Mouse (Mus musculus): ENCODE results near the gene Larp6. TPM values are rescaled to one million over a fixed set of nuclear protein-coding genes. Genes with fewer than 3 reads are reported as not detected.
A peak's percentile ranks its signal among the peaks of the same experiment; 100 is the strongest.

The Larp6 gene
- polyA plus RNA-seq (2012; ENCODE audit: insufficient read depth, insufficient read length, missing spikeins): not detected in 2 replicates

DNA sequence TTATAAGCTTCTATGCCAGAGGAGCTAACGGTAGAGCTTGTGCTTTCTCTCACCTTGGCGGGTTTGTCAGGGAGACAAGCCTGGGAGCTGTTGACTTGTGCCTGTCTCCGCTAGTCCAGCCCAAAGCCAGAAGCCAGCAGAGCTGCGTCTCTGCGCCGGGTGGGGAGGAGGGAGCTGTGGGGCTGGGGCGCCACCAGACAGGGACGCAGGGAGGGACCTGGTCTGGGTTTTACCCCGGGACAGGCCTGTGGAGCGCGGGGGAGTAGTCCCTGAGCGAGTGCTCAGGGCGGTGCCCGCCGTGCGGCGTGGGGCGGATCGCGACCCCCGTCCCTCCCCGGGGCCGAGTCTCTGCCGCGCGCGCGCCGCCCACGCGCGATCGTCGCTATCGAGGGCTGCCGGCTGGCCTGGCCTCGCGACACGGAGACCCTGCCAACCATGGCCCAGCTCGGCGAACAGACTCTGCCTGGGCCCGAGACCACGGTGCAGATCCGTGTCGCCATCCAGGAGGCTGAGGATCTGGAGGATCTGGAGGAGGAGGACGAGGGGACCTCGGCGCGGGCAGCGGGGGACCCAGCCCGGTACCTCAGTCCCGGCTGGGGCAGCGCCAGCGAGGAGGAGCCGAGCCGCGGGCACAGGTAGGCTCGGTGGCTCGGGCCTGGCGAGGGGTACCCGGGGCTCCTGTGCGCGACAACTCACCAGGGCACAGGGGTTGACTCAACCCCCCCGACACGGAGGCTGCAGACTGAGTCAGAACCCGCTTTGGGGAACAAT is at the start of gene Larp6:
Larp6 (plus strand) TSS at position 219 of the 771 bp plus-strand sequence.
- H3K4me3 ChIP-seq (ENCODE audit: insufficient read depth, low read length): peak within 1 kb of the TSS; percentile 41
- no peak within 1 kb of the TSS for H3K27ac ChIP-seq (ENCODE audit: insufficient read depth, low read depth, low read length)
- H3K4me1 ChIP-seq (ENCODE audit: control insufficient read depth, insufficient read depth, low read length): no peaks in the 10 kb centered on the region
- TF ChIP-seq CTCF (IDR thresholded peaks at IDR 0.05; ENCODE audit: low read depth, low read length): no peak
- no peak for TF ChIP-seq POLR2A (IDR thresholded peaks at IDR 0.05; ENCODE audit: borderline replicate concordance, low read depth, low read length)

DNA sequence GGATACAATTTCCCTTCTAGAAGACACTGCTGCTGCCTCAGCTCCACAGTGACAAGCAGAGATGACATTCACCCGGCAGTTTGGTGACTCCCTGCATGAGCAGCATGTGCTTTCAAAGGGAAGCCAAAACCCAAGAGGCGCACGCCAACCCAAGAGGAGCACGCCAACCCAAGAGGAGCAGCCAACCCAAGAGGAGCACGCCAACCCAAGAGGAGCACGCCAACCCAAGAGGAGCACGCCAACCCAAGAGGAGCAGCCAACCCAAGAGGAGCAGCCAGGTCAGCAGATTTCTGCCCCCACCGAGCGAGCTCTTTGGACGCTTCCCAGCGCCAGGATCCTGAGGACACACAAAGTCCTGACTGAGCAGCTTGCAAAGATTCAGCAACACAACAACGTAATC is 48.4 kb upstream of the Larp6 start:
- 0 out of 2 replicates have a peak, but pooled peaks cover 2% of the 10 kb centered on the region for H3K4me1 ChIP-seq (ENCODE audit: control insufficient read depth, insufficient read depth, low read length)
- H3K4me3 ChIP-seq (ENCODE audit: insufficient read depth, low read length): no peak overlapping the region
- no peak overlapping the region for H3K27ac ChIP-seq (ENCODE audit: insufficient read depth, low read depth, low read length)
- no peak for TF ChIP-seq CTCF (IDR thresholded peaks at IDR 0.05; ENCODE audit: low read depth, low read length)
- TF ChIP-seq POLR2A (IDR thresholded peaks at IDR 0.05; ENCODE audit: borderline replicate concordance, low read depth, low read length): no peak

DNA sequence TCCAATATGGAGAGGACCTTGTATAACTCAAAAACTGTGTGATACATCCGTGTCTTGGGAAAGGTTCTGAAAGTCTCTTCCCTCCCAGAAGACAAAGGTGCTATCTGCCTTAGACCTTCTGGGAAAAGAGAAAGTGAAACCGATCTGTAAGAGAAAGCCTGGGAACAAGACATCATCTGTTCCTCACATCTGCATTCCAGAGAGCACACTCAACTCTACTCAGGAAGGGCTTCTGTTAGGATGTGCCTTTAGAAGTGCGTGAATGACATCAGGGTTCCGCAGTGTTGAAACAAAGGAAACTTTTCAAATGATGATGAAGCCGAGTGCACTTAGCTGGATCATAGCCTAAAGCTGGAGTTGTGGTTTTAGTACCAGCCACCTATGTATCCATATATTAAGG is 47.9 kb upstream of the Larp6 start:
- no peak overlapping the region for H3K27ac ChIP-seq (ENCODE audit: insufficient read depth, low read depth, low read length)
- TF ChIP-seq POLR2A (IDR thresholded peaks at IDR 0.05; ENCODE audit: borderline replicate concordance, low read depth, low read length): no peak
- no peak for TF ChIP-seq CTCF (IDR thresholded peaks at IDR 0.05; ENCODE audit: low read depth, low read length)
- H3K4me3 ChIP-seq (ENCODE audit: insufficient read depth, low read length): no peak overlapping the region
- H3K4me1 ChIP-seq (ENCODE audit: control insufficient read depth, insufficient read depth, low read length): 0 out of 2 replicates have a peak, but pooled peaks cover 2% of the 10 kb centered on the region

DNA sequence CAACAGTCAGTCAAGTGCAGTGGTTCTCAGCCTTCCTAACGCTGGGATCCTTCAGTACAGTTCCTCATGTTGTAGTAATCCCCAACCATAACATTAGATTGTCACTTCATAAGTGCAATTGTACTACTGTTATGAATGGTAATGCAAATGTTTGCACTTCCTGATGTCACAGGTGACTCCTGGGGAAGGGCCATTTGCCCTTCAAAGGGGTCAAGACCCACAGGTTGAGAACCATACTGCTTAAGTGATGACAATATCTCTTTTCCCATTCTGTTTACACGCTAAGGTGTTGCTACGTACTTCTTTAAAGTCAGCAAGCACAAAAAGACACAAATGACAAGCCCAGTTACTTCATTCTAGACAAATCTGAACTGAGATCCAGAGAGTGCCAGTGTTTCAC is 47.3 kb upstream of the Larp6 start:
- Histone ChIP-seq H3K27ac (ENCODE audit: insufficient read depth, low read depth, low read length) (no peak overlapping the region), H3K4me3 (ENCODE audit: insufficient read depth, low read length) (no peak overlapping the region), H3K4me1 (ENCODE audit: control insufficient read depth, insufficient read depth, low read length) (0 out of 2 replicates have a peak, but pooled peaks cover 2% of the 10 kb centered on the region)
- TF ChIP-seq CTCF (IDR thresholded peaks at IDR 0.05; ENCODE audit: low read depth, low read length): no peak
- TF ChIP-seq POLR2A (IDR thresholded peaks at IDR 0.05; ENCODE audit: borderline replicate concordance, low read depth, low read length): no peak

DNA sequence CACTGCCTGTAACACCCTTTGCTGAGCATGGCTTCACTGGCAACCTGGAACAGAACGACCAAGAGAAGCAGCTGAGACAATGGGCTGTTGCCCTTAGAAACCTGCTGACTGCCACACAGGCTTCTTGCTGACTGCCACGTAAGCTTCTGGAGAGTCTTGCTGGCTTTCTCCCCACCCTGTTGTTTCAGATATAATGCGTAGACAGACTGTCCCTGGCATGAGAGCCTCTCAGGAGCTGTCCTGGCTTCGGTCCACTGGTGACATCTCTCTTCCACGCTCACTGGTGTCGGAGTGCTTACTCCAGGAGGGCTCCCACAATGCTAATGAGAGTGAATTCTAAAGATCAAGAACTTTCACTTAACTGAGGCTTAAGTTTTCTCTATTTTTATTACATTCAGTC is 43.9 kb upstream of the Larp6 start:
- H3K4me1 ChIP-seq (ENCODE audit: control insufficient read depth, insufficient read depth, low read length): 0 out of 2 replicates have a peak, but pooled peaks cover 2% of the 10 kb centered on the region

DNA sequence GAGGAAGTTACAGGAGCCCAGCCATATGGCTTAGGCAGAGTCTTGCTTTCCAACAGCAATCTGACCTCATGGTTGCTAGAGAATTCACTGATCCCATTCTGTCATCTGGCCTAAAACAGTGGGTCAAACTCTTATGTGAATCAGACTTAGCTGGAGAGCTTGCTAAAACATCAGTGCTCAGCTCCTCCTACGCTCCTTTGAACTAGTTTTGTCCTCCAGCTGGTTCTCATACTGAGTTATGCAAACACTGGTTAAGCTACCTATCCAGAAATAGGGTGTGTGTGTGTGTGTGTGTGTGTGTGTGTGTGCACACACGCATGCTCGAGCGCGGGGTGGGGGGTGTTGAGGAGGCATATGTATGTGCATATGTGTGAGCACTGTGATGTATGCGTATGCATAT is 40.2 kb upstream of the Larp6 start:
- Histone ChIP-seq H3K4me3 (ENCODE audit: insufficient read depth, low read length) (no peak overlapping the region), H3K27ac (ENCODE audit: insufficient read depth, low read depth, low read length) (no peak overlapping the region), H3K4me1 (ENCODE audit: control insufficient read depth, insufficient read depth, low read length) (no peaks in the 10 kb centered on the region)
- TF ChIP-seq POLR2A (IDR thresholded peaks at IDR 0.05; ENCODE audit: borderline replicate concordance, low read depth, low read length) (no peak), CTCF (IDR thresholded peaks at IDR 0.05; ENCODE audit: low read depth, low read length) (no peak)

More for the DNA sequence above, 43.9 kb upstream of the Larp6 start:
- no peak overlapping the region for H3K27ac ChIP-seq (ENCODE audit: insufficient read depth, low read depth, low read length)
- TF ChIP-seq CTCF (IDR thresholded peaks at IDR 0.05; ENCODE audit: low read depth, low read length) (no peak), POLR2A (IDR thresholded peaks at IDR 0.05; ENCODE audit: borderline replicate concordance, low read depth, low read length) (no peak)
- no peak overlapping the region for H3K4me3 ChIP-seq (ENCODE audit: insufficient read depth, low read length)

DNA sequence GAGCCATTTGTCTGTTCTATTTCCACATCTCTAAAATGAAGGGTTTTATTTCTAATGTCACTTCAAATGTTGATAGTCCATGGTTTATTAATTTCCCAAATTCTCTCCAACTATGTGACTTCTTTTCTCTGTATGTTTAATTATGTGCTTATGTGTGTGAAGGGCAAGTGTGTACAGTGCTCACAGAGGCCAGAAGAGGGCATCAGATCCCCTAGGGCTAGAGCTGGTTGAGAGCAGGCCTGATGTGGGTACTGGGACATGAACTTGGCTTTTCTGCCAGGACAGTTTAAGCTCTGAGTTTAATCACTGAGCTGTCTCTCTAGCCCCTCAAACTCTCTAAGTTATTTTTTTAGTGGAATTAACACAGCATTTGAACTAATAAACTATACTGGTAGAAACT is 38.0 kb upstream of the Larp6 start:
- Histone ChIP-seq H3K4me1 (ENCODE audit: control insufficient read depth, insufficient read depth, low read length) (no peaks in the 10 kb centered on the region), H3K4me3 (ENCODE audit: insufficient read depth, low read length) (no peak overlapping the region), H3K27ac (ENCODE audit: insufficient read depth, low read depth, low read length) (no peak overlapping the region)
- TF ChIP-seq POLR2A (IDR thresholded peaks at IDR 0.05; ENCODE audit: borderline replicate concordance, low read depth, low read length) (no peak), CTCF (IDR thresholded peaks at IDR 0.05; ENCODE audit: low read depth, low read length) (peak; percentile 21; the same call in 1 of the 2 replicates)

DNA sequence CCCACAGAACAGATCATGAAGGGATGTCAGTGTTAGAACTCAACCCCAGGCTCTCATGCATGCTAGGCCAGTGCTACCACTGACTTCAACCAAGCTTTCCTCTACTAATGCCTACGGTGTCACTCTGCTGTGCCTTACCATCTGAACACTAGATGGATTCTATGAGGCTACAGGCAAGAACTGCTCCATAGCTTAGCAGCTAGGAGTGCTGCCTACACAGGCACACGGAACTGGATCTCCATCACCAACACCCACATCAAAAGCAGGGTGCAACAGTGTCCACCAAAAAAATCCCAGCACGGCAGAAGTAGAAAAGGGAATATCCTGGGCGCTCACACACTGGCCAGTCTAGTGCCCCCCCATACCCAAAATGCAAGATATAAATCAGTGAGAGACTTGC is 36.4 kb upstream of the Larp6 start:
- no peak for TF ChIP-seq POLR2A (IDR thresholded peaks at IDR 0.05; ENCODE audit: borderline replicate concordance, low read depth, low read length)
- TF ChIP-seq CTCF (IDR thresholded peaks at IDR 0.05; ENCODE audit: low read depth, low read length): no peak
- no peaks in the 10 kb centered on the region for H3K4me1 ChIP-seq (ENCODE audit: control insufficient read depth, insufficient read depth, low read length)
- no peak overlapping the region for H3K4me3 ChIP-seq (ENCODE audit: insufficient read depth, low read length)
- no peak overlapping the region for H3K27ac ChIP-seq (ENCODE audit: insufficient read depth, low read depth, low read length)

DNA sequence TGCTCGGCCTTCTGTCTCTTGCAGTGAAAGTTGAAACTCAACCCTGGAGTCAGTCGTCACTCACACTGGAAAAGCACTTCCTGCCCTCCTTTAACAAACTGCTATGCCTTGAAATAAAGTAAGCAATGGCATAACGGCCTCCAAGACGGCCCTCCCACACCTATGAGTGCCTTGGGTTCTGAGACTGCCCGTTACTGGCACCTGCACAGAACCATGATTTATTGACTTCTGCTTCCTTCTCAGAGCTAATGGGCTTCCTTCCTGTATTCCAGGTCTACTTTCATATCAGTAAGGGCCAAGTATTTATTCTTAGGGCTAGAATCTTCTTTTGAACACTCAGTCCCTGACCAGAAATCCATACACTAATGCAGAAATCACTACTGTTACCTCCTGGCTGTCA is 33.9 kb upstream of the Larp6 start:
- H3K27ac ChIP-seq (ENCODE audit: insufficient read depth, low read depth, low read length): no peak overlapping the region
- no peak overlapping the region for H3K4me3 ChIP-seq (ENCODE audit: insufficient read depth, low read length)
- TF ChIP-seq POLR2A (IDR thresholded peaks at IDR 0.05; ENCODE audit: borderline replicate concordance, low read depth, low read length) (no peak), CTCF (IDR thresholded peaks at IDR 0.05; ENCODE audit: low read depth, low read length) (no peak)
- H3K4me1 ChIP-seq (ENCODE audit: control insufficient read depth, insufficient read depth, low read length): no peaks in the 10 kb centered on the region

DNA sequence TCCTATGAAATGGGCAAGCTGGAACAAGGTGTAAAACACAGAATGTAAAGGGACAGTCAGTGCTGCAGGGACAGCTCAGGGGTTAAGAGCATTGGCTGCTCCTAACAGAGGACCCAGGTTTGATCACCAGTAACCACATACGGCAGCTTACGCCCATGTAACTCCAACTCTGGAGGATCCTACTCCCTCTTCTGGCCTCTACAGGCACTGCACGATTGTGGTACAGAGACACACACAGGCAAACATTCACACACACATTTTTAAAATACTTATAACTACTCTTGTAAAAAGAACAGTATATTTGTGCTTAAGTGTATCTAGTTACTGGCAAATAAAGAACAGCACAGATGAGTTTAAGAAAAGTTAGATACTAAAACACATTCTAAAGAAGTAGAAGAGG is 31.8 kb upstream of the Larp6 start:
- Histone ChIP-seq H3K4me3 (ENCODE audit: insufficient read depth, low read length) (no peak overlapping the region), H3K4me1 (ENCODE audit: control insufficient read depth, insufficient read depth, low read length) (no peaks in the 10 kb centered on the region), H3K27ac (ENCODE audit: insufficient read depth, low read depth, low read length) (no peak overlapping the region)
- TF ChIP-seq POLR2A (IDR thresholded peaks at IDR 0.05; ENCODE audit: borderline replicate concordance, low read depth, low read length) (no peak), CTCF (IDR thresholded peaks at IDR 0.05; ENCODE audit: low read depth, low read length) (no peak)

All from bone marrow macrophage, adult 2 months (primary cell).